Mouse (Mus musculus): Measurements from ENCODE around the gene Mblac2. TPM values are rescaled to one million over a fixed set of nuclear protein-coding genes. Genes with fewer than 3 reads are reported as not detected.

Gene Mblac2
- polyA plus RNA-seq, 1 experiment from 2014 or later: 9.7 TPM

GRCm38 (mm10) chr13:81791861-81792260, 80.7 kb downstream of the Mblac2 start:
- DNase-seq (ENCODE audit: low spot score) (no peak), ATAC-seq (replicated peaks; ENCODE audit: low FRiP score, low read depth) (no peak)
- no peak overlapping the region for H3K4me2 ChIP-seq (ENCODE audit: low read length)
- H3K4me1 ChIP-seq (replicated peaks; ENCODE audit: insufficient read depth, low read length): no peaks in the 10 kb centered on the region
- no peaks in the 10 kb centered on the region for H3K9me3 ChIP-seq (replicated peaks; ENCODE audit: low read length)
- no peaks in the 10 kb centered on the region for H3K27me3 ChIP-seq (ENCODE audit: insufficient read depth, low read length)
- H3K9ac ChIP-seq (ENCODE audit: low read depth, low read length): no peak overlapping the region
- H3K36me3 ChIP-seq (ENCODE audit: insufficient read depth, low read length): peaks cover 18% of the 10 kb centered on the region
- H3K27ac ChIP-seq: no peak overlapping the region
- no peak overlapping the region for H3K4me3 ChIP-seq (replicated peaks; ENCODE audit: low read depth, low read length)
- 81% methylated on average over 8 of the region's 8 CpGs for WGBS
- TF ChIP-seq CTCF (IDR thresholded peaks at IDR 0.05; ENCODE audit: low read depth): no peak

GRCm38 (mm10) chr13:81793850-81794249, 82.7 kb downstream of the Mblac2 start:
- no peak for ATAC-seq (replicated peaks; ENCODE audit: low FRiP score, low read depth)
- 60% methylated on average over 1 of the region's 1 CpGs for WGBS

GRCm38 (mm10) chr13:81801121-81801520, 90.0 kb downstream of the Mblac2 start:
- no peak for ATAC-seq (replicated peaks; ENCODE audit: low FRiP score, low read depth)
- H3K9ac ChIP-seq (ENCODE audit: low read depth, low read length): no peak overlapping the region
- peak; percentile 59 for TF ChIP-seq CTCF (IDR thresholded peaks at IDR 0.05; ENCODE audit: low read depth)
- H3K27me3 ChIP-seq (ENCODE audit: insufficient read depth, low read length): no peaks in the 10 kb centered on the region
- H3K4me2 ChIP-seq (ENCODE audit: low read length): no peak overlapping the region
- WGBS: 39% methylated on average over 3 of the region's 3 CpGs
- no peak overlapping the region for H3K4me3 ChIP-seq (replicated peaks; ENCODE audit: low read depth, low read length)
- peak; percentile 67 for DNase-seq (ENCODE audit: low spot score)
- H3K36me3 ChIP-seq (ENCODE audit: insufficient read depth, low read length): no peaks in the 10 kb centered on the region
- no peaks in the 10 kb centered on the region for H3K4me1 ChIP-seq (replicated peaks; ENCODE audit: insufficient read depth, low read length)
- H3K9me3 ChIP-seq (replicated peaks; ENCODE audit: low read length): no peaks in the 10 kb centered on the region
- no peak overlapping the region for H3K27ac ChIP-seq

More at GRCm38 (mm10) chr13:81793850-81794249, 82.7 kb downstream of the Mblac2 start:
- TF ChIP-seq CTCF (IDR thresholded peaks at IDR 0.05; ENCODE audit: low read depth): no peak
- Histone ChIP-seq H3K36me3 (ENCODE audit: insufficient read depth, low read length) (peaks cover 6% of the 10 kb centered on the region), H3K9ac (ENCODE audit: low read depth, low read length) (no peak overlapping the region), H3K4me1 (replicated peaks; ENCODE audit: insufficient read depth, low read length) (no peaks in the 10 kb centered on the region), H3K4me2 (ENCODE audit: low read length) (no peak overlapping the region), H3K9me3 (replicated peaks; ENCODE audit: low read length) (no peaks in the 10 kb centered on the region), H3K4me3 (replicated peaks; ENCODE audit: low read depth, low read length) (no peak overlapping the region), H3K27me3 (ENCODE audit: insufficient read depth, low read length) (no peaks in the 10 kb centered on the region), H3K27ac (no peak overlapping the region)
- no peak for DNase-seq (ENCODE audit: low spot score)

Other genes starting within 250 kb of the Mblac2 start
- 2.7 and 3.2 TPM in 2 replicates for gene Adgrv1, start 78.2 kb upstream of the Mblac2 start, polyA plus RNA-seq (2015; fragmentation: Nextera tagmentation; extraction: Ambion mirVana)
- 22.4 and 22.5 TPM in 2 replicates for gene Lysmd3, start 53.7 kb upstream of the Mblac2 start, polyA plus RNA-seq (2015; fragmentation: Nextera tagmentation; extraction: Ambion mirVana)
- 7.8 and 8.1 TPM in 2 replicates for gene Polr3g, start 328 bp upstream of the Mblac2 start, polyA plus RNA-seq (2015; fragmentation: Nextera tagmentation; extraction: Ambion mirVana)
- gene Cetn3, start 71.7 kb downstream of the Mblac2 start, polyA plus RNA-seq (2015; fragmentation: Nextera tagmentation; extraction: Ambion mirVana): 266 and 281 TPM in 2 replicates

Measured in kidney, postnatal 0 days (tissue).